Mouse (Mus musculus): ENCODE measurements at regions not wholly inside any gene's neighbourhood (a gene's known extent, or its start where the extent isn't known, plus 50 kb on each side); places are given as distances from the start of the nearest gene placed in this dataset.

GRCm38 (mm10) chr17:80891656-80892055, 52.8 kb upstream of the Tmem178 start:
- Histone ChIP-seq H3K36me3 (ENCODE audit: insufficient read depth, low read length) (no peaks in the 10 kb centered on the region), H3K27ac (ENCODE audit: low read depth, low read length) (no peak overlapping the region), H3K27me3 (ENCODE audit: insufficient read depth, low read length) (no peaks in the 10 kb centered on the region), H3K9ac (replicated peaks; ENCODE audit: low read length, poor library complexity, severe bottlenecking) (no peak overlapping the region), H3K4me1 (ENCODE audit: insufficient read depth, low read length) (peaks cover 3% of the 10 kb centered on the region; the same call in 1 of the 2 replicates), H3K9me3 (ENCODE audit: low read length) (no peaks in the 10 kb centered on the region), H3K4me3 (ENCODE audit: low read depth, low read length) (no peak overlapping the region), H3K4me2 (ENCODE audit: low read depth, low read length, poor library complexity, severe bottlenecking) (no peak overlapping the region)
- TF ChIP-seq CTCF (IDR thresholded peaks at IDR 0.05) = no peak
- ATAC-seq (ENCODE audit: low FRiP score) (no peak), DNase-seq (ENCODE audit: low spot score) (no peak)
- WGBS = 68% methylated on average over 5 of the region's 5 CpGs

GRCm38 (mm10) chr17:80889095-80889494, 55.3 kb upstream of the Tmem178 start:
- WGBS = 95% methylated on average over 4 of the region's 4 CpGs
- no peak for ATAC-seq (ENCODE audit: low FRiP score)
- no peak for TF ChIP-seq CTCF (IDR thresholded peaks at IDR 0.05)

GRCm38 (mm10) chr17:80887749-80888119, 56.7 kb upstream of the Tmem178 start:
- Histone ChIP-seq H3K4me2 (ENCODE audit: low read depth, low read length, poor library complexity, severe bottlenecking) (peak overlapping the region; percentile 24; the same call in 1 of the 2 replicates), H3K9me3 (ENCODE audit: low read length) (no peaks in the 10 kb centered on the region), H3K4me3 (ENCODE audit: low read depth, low read length) (no peak overlapping the region), H3K27ac (ENCODE audit: low read depth, low read length) (no peak overlapping the region), H3K4me1 (ENCODE audit: insufficient read depth, low read length) (peaks cover 3% of the 10 kb centered on the region; the same call in 1 of the 2 replicates), H3K9ac (replicated peaks; ENCODE audit: low read length, poor library complexity, severe bottlenecking) (no peak overlapping the region), H3K36me3 (ENCODE audit: insufficient read depth, low read length) (no peaks in the 10 kb centered on the region), H3K27me3 (ENCODE audit: insufficient read depth, low read length) (no peaks in the 10 kb centered on the region)
- no peak for ATAC-seq (ENCODE audit: low FRiP score)
- TF ChIP-seq CTCF (IDR thresholded peaks at IDR 0.05) = no peak
- WGBS = 16% methylated on average over 8 of the region's 8 CpGs
- peak; percentile 19 for DNase-seq (ENCODE audit: low spot score)

More at GRCm38 (mm10) chr17:80889095-80889494, 55.3 kb upstream of the Tmem178 start:
- Histone ChIP-seq H3K27me3 (ENCODE audit: insufficient read depth, low read length) (no peaks in the 10 kb centered on the region), H3K4me3 (ENCODE audit: low read depth, low read length) (no peak overlapping the region), H3K36me3 (ENCODE audit: insufficient read depth, low read length) (no peaks in the 10 kb centered on the region), H3K9me3 (ENCODE audit: low read length) (no peaks in the 10 kb centered on the region), H3K4me1 (ENCODE audit: insufficient read depth, low read length) (peaks cover 3% of the 10 kb centered on the region; the same call in 1 of the 2 replicates), H3K4me2 (ENCODE audit: low read depth, low read length, poor library complexity, severe bottlenecking) (no peak overlapping the region), H3K9ac (replicated peaks; ENCODE audit: low read length, poor library complexity, severe bottlenecking) (no peak overlapping the region), H3K27ac (ENCODE audit: low read depth, low read length) (no peak overlapping the region)
- DNase-seq (ENCODE audit: low spot score) = no peak

GRCm38 (mm10) chr17:80887021-80887748, 57.2 kb upstream of the Tmem178 start:
- peak; percentile 54 for ATAC-seq (ENCODE audit: low FRiP score)
- Histone ChIP-seq H3K4me2 (ENCODE audit: low read depth, low read length, poor library complexity, severe bottlenecking) (peak overlapping the region; percentile 24; the same call in 1 of the 2 replicates), H3K36me3 (ENCODE audit: insufficient read depth, low read length) (no peaks in the 10 kb centered on the region), H3K9me3 (ENCODE audit: low read length) (no peaks in the 10 kb centered on the region), H3K9ac (replicated peaks; ENCODE audit: low read length, poor library complexity, severe bottlenecking) (no peak overlapping the region), H3K4me1 (ENCODE audit: insufficient read depth, low read length) (peaks cover 3% of the 10 kb centered on the region; the same call in 1 of the 2 replicates), H3K4me3 (ENCODE audit: low read depth, low read length) (no peak overlapping the region), H3K27me3 (ENCODE audit: insufficient read depth, low read length) (no peaks in the 10 kb centered on the region), H3K27ac (ENCODE audit: low read depth, low read length) (no peak overlapping the region)
- 13% methylated on average over 18 of the region's 18 CpGs for WGBS
- TF ChIP-seq CTCF (IDR thresholded peaks at IDR 0.05) = no peak
- DNase-seq (ENCODE audit: low spot score) = peak; percentile 64

GRCm38 (mm10) chr17:80886211-80886701, 58.2 kb upstream of the Tmem178 start:
- no peaks in the 10 kb centered on the region for H3K9me3 ChIP-seq (ENCODE audit: low read length)
- H3K4me3 ChIP-seq (ENCODE audit: low read depth, low read length) = no peak overlapping the region
- no peak for TF ChIP-seq CTCF (IDR thresholded peaks at IDR 0.05)
- H3K4me1 ChIP-seq (ENCODE audit: insufficient read depth, low read length) = peaks cover 3% of the 10 kb centered on the region; the same call in 1 of the 2 replicates
- ATAC-seq (ENCODE audit: low FRiP score) = no peak
- no peaks in the 10 kb centered on the region for H3K36me3 ChIP-seq (ENCODE audit: insufficient read depth, low read length)
- 70% methylated on average over 3 of the region's 3 CpGs for WGBS
- no peak for DNase-seq (ENCODE audit: low spot score)
- no peaks in the 10 kb centered on the region for H3K27me3 ChIP-seq (ENCODE audit: insufficient read depth, low read length)
- no peak overlapping the region for H3K27ac ChIP-seq (ENCODE audit: low read depth, low read length)
- no peak overlapping the region for H3K4me2 ChIP-seq (ENCODE audit: low read depth, low read length, poor library complexity, severe bottlenecking)
- H3K9ac ChIP-seq (replicated peaks; ENCODE audit: low read length, poor library complexity, severe bottlenecking) = no peak overlapping the region

- Histone ChIP-seq H3K9me3 (ENCODE audit: low read length) (no peaks in the 10 kb centered on the region), H3K36me3 (ENCODE audit: insufficient read depth, low read length) (no peaks in the 10 kb centered on the region), H3K27ac (ENCODE audit: low read depth, low read length) (no peak overlapping the region), H3K9ac (replicated peaks; ENCODE audit: low read length, poor library complexity, severe bottlenecking) (no peak overlapping the region), H3K4me3 (ENCODE audit: low read depth, low read length) (no peak overlapping the region), H3K4me2 (ENCODE audit: low read depth, low read length, poor library complexity, severe bottlenecking) (no peak overlapping the region), H3K27me3 (ENCODE audit: insufficient read depth, low read length) (no peaks in the 10 kb centered on the region), H3K4me1 (ENCODE audit: insufficient read depth, low read length) (peaks cover 3% of the 10 kb centered on the region; the same call in 1 of the 2 replicates)
- 80% methylated on average over 9 of the region's 9 CpGs for WGBS
- no peak for DNase-seq (ENCODE audit: low spot score)
- no peak for TF ChIP-seq CTCF (IDR thresholded peaks at IDR 0.05)
- ATAC-seq (ENCODE audit: low FRiP score) = no peak
Measured at GRCm38 (mm10) chr17:80885706-80886105, 58.7 kb upstream of the Tmem178 start.
